Mouse (Mus musculus): Measurements from ENCODE around the gene Ugt1a2.

DNA sequence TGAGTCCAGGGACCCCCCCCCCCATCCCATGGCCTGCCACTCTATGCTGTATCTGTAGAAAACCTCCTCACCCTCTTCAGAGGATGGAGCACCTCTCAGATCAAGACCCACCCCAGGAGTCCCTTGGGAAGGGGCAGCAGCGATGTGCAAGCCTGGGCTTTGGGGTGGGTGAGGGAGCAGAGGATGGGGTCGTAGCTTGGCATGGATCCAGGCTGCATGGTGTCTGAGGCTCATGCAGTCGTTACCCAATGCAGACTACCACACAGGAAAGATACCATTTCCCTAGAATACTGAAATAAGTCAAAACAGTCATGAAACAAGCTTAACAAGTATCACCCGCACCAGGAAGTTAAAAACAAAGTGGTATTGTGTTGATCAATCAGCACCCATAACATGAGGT is 48.3 kb downstream of the Ugt1a2 start:
- TF ChIP-seq GATA1 (IDR thresholded peaks at IDR 0.05; ENCODE audit: borderline replicate concordance, low read length) (no peak), FLI1 (IDR thresholded peaks at IDR 0.05; ENCODE audit: low read length) (no peak)
